Mouse (Mus musculus): ENCODE measurements around the gene 4833439L19Rik. TPM values are rescaled to one million over a fixed set of nuclear protein-coding genes. Genes with fewer than 3 reads are reported as not detected.

The 4833439L19Rik gene
- polyA plus RNA-seq, 2 experiments from 2014 or later = 67.3 to 104 TPM

DNA sequence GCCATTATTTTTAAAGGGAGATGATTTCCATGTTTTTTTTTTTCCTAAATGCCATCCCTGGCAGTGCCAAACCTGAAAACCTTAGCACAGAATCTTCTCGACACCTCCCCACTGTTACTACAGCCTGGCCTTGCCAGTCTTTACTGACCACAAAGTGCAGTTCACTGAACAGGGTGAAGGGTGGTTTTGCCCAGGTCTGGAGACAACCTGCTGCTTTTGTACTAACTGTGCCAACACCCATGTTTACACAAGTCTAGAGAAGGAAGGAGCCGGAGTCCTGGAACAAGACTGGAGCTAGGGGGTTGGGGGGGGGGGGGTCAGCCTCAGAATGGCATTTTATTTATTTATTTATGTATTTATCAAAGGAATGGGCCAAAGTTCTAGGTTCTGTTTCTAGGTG is 16.1 kb upstream of the 4833439L19Rik start:
- no peak for ATAC-seq

GRCm38 (mm10) chr13:54577652-54578507 is 12.6 kb upstream of the 4833439L19Rik start:
- ATAC-seq = no peak

- peak; percentile 10 for ATAC-seq
Measured at GRCm38 (mm10) chr13:54575489-54575888, 10.3 kb upstream of the 4833439L19Rik start.

DNA sequence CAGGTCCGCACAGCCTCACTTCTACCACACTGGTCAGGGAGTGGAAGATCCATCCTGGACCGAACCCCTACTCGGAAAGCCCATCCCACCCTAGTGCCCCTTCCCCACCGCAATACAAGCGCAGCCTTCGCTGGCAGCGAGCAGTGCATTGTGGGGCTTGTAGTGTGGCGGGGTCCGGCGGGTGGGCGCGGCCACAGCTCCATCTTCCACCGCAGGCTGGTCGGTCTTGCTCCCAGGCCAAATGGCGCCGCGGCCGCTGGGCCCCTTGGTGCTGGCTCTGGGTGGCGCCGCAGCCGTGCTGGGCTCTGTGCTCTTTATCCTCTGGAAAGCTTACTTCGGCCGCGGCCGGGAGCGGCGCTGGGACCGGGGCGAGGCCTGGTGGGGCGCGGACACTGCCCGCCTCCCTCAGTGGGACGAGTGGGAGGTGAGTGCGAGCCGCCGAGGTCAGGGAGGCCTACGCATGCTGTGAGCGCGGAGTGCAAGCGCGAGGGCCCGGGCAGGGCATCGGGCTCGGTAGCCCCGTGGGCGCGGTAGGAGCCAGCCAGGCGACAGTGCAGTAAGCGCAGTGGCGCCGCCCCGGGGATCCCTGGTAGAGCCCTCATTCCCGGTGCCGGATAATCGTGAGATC is 9.7 kb upstream of the 4833439L19Rik start, which contains the start of gene Arl10:
Arl10 (plus strand) TSS at position 162 of the 628 bp plus-strand sequence.
- peak; percentile 68 for ATAC-seq

GRCm38 (mm10) chr13:54572621-54573020 is 7.4 kb upstream of the 4833439L19Rik start:
- ATAC-seq = peak; percentile 60

DNA sequence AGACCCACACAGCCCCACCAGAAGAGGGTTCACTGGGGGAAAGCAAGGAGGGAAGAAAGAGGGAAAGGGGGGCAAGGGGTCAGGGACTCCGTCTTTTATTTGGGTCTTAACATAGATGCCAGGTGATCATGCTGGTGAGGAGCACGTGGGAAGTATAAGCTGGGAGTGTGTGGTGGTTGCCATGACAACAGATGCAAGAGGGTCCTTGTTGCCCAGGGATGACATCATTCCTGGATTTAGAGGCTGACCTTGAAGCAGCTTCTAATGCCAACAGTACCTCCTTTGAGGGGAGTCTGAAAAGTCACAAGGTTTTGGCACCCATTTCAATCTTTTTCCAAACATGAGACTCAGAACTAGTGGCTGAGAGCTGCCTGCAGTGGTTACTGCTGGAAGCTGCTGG is 6.4 kb upstream of the 4833439L19Rik start:
- ATAC-seq = no peak

DNA sequence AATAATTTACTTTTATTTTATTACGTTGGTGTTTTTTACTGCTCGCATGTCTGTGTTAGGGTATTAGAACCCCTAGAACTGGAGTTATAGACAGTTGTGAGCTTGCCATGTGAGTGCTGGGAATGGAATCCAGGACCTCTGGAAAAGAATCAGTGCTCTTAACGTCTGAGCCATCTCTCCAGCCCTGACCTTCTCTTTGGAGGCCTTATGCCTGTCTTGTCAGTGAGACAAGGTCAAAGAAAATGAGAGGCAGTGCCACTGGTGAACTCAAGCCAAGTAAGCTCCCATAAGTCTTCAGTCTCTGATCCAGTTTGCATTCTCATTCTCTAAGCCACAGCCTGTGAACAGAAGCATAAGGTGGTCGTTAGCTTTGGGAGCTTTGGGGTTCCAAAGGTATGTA is 5.5 kb upstream of the 4833439L19Rik start:
- ATAC-seq = no peak

- no peak for ATAC-seq
Measured at GRCm38 (mm10) chr13:54569282-54569681, 4.0 kb upstream of the 4833439L19Rik start.

- ATAC-seq = no peak
Measured at GRCm38 (mm10) chr13:54568380-54568779, 3.1 kb upstream of the 4833439L19Rik start.

GRCm38 (mm10) chr13:54565594-54566345 is 535 bp upstream of the 4833439L19Rik start:
- ATAC-seq = no peak

GRCm38 (mm10) chr13:54564232-54565200 is 719 bp downstream of the 4833439L19Rik start:
- peak; percentile 10 for ATAC-seq

GRCm38 (mm10) chr13:54562562-54562961 is 2.7 kb downstream of the 4833439L19Rik start:
- no peak for ATAC-seq

DNA sequence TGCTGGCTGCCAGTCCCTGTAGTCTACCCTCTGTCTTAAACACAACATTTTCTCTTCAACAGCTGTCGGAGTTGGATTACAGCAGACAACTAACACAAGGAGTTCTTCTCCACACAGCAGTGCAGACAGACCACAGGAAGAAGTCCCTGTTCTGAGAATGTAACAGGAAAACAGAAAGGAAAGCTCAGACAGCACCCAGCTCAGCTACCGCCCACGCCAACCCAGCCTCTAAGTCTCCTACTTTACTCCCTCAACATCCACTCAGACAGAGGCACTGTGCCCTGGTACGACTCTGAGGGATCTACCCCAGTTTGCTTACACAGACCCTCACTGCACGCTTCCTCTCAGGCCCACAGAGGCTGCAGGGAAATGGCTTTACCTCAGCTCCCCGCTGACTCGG is 4.6 kb downstream of the 4833439L19Rik start:
- no peak for ATAC-seq

GRCm38 (mm10) chr13:54559656-54560055 is 5.6 kb downstream of the 4833439L19Rik start:
- ATAC-seq = no peak

DNA sequence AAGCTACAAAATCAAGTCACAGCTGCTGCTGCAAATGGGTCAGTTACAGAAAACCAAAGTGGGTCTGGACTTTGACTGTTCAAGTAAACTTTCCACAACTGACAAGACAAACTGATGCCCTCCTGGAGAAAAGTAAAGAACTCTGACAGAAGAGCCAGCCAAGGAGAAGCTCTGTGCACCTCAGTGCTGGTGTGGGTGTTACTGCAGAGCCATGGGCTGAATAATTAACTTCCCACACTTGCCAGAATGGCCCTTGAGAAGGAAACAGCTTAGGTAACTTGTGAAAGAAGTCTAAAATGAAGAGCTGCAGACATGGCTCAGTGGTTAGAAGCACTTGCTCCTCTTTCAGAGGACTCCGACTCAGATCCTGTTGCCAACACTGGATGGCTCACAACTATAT is 7.6 kb downstream of the 4833439L19Rik start:
- ATAC-seq = no peak

GRCm38 (mm10) chr13:54556796-54557195 is 8.4 kb downstream of the 4833439L19Rik start:
- ATAC-seq = no peak

DNA sequence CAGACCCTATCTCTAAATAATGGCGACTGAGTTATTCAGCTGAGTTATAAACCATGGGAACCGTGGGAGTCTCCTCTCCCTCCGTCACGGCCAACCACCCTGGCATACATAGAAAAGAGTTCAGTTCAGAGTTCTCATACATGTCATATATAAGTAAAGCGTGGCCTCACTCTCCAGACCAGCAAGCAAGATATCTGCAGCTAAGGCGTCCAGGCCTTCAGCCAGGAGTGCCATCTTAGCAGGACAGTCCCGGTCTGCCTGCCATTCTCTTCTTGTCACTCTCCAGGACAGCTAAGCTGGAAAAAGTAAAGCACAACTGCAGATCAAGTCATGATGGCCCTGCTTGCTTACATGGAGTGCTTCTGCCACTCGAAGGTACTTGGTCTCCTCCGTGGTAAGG is 9.1 kb downstream of the 4833439L19Rik start:
- no peak for ATAC-seq

DNA sequence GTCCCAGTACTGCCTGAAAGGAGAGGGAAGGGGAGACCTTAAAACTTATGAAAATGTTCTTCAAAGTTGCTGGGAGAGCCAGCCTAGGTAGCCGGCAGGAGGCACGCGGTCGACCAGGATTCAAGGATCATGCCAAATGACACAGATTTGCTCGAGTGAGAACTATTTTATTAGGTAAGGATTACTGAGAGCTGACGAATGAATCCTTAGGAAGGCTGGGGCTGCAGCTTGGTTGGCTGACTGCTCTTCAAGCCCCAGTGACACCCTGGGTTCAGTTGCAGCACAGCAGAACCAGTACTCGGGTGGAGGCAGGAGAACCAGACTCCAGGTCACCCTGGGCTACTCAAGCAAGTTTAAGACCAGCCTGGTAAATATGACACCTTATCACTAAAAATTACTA is 17.2 kb downstream of the 4833439L19Rik start:
- no peak for ATAC-seq

DNA sequence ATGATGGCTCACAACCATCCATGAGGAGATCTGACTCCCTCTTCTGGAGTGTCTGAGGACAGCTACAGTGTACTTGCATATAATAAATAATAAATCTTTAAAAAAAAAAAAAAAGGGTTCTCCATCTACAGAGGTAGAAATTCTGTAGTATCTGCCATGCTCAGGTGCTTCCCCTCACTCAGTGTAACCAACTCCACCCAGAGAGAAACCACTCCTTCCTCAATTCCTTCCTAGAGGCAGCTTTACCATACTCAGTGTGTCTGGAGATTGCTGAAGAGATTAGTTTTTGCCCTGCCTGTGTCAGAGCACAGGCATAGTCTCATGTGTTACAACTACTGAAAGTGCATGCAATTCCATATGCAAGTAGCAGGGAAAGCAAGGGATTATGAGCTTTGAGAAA is 33.1 kb downstream of the 4833439L19Rik start:
- ATAC-seq = no peak

- ATAC-seq = no peak
Measured at GRCm38 (mm10) chr13:54527140-54527539, 38.1 kb downstream of the 4833439L19Rik start.

- no peak for ATAC-seq
Measured at GRCm38 (mm10) chr13:54521181-54521580, 44.1 kb downstream of the 4833439L19Rik start.

DNA sequence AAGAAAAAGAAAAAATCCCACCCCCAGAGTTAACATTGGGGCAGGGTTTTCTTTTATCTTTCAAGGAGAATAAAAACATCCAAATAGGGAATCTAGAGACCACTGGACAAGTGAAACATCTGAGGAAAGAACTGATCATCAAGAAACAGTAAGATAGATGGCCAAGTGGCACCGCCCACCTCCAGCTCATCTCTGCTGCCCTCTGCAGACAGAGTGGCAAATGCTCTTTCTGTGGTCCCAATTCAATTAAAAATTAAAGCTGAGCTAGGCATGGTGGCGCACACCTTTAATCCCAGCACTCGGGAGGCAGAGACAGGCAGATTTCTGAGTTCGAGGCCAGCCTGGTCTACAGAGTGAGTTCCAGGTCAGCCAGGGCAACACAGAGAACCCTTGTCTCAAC is 45.0 kb downstream of the 4833439L19Rik start:
- ATAC-seq = no peak

Measured in CD4-positive, CD25-positive, alpha-beta regulatory T cell, adult 4 months (primary cell).